Mouse (Mus musculus): ENCODE measurements around the gene Ube2l3.
"Not testable (repeated sequence)": the region's sequence is repeated elsewhere in the genome, so short reads cannot be mapped to it uniquely, and the experiment has no call there.

Ube2l3 gene

DNA sequence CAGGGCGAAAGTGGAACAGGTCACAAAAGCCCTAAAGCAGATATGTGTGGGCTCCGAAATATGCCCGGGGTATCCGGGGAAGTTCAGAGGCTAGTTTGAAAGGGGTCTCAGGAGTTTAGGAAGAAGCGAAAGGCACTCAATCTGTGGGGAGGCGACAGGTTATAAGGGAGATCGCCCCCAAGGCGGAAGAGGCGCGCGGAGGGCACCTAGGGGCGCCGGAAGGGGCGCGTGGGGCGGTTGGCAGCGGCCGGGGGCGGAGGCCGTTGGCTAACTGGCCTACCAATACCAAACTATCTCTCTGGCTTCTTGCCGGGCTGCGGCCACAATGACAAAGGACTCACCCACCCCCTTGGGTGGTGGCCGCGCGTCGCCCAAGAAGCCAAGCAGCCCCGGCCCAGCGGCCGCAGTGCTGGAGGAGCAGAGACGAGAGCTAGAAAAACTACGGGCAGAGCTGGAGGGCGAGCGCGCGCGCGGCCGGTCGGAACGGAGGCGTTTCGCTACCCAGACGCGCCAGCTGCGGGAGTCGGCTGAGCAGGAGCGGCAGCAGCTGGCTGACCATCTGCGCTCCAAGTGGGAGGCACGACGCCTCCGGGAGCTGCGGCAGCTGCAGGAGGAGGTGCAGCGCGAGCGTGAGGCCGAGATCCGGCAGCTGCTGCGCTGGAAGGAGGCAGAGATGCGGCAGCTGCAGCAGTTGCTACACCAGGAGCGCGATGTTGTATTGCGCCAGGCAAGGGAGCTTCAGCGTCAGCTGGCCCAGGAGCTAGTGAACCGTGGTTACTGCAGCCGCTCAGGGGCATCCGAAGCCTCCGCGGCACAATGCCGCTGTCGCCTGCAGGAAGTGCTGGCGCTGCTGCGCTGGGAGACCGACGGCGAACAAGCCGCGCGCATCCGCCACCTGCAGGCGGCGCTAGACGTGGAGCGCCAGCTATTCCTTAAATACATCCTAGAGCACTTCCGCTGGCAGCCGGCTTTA, 6.2 kb upstream of the Ube2l3 start, which contains the start of gene Rimbp3:
Rimbp3 (plus strand) TSS at position 215 of the 973 bp plus-strand sequence.
- DNase-seq (ENCODE audit: low read depth, low spot score): peak; percentile 76

DNA sequence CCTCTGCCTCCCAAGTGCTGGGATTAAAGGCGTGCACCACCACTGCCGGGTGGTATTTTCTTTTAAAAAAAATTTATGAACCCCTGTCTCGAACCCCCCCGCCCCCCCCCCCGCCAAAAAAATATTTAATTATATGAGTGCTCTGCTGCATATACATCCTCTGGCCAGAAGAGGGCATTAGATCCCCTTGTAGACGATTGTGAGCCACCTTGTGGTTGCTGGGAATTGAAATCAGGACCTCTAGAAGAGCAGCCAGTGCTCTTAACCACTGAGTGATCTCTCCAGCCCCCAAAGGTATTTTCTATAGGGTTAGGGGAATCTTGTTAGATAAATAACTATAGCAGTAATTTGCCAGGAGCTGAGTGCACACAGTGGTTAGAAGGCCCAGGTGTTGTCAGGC, 2.5 kb upstream of the Ube2l3 start:
- no peak for DNase-seq (ENCODE audit: low read depth, low spot score)

DNA sequence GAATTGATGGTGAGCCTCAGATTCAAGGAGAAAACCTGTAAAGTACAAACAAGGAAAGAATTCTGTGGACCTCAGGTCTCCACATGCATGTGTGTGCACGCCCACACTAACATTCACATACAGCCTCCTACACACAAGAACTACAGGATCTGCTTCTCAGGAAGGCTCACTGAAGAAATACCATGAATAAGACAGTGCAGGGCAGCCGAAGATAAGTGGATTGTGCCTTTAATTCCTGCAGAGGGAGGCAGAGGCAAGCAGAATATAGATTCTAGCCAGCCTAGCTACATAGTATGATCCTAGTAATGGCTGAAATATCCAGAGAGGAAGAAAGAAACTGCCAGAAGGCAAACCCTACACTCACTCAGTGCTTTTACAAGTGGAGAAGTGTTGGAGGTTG, 472 bp downstream of the Ube2l3 start:
- DNase-seq (ENCODE audit: low read depth, low spot score): no peak

DNA sequence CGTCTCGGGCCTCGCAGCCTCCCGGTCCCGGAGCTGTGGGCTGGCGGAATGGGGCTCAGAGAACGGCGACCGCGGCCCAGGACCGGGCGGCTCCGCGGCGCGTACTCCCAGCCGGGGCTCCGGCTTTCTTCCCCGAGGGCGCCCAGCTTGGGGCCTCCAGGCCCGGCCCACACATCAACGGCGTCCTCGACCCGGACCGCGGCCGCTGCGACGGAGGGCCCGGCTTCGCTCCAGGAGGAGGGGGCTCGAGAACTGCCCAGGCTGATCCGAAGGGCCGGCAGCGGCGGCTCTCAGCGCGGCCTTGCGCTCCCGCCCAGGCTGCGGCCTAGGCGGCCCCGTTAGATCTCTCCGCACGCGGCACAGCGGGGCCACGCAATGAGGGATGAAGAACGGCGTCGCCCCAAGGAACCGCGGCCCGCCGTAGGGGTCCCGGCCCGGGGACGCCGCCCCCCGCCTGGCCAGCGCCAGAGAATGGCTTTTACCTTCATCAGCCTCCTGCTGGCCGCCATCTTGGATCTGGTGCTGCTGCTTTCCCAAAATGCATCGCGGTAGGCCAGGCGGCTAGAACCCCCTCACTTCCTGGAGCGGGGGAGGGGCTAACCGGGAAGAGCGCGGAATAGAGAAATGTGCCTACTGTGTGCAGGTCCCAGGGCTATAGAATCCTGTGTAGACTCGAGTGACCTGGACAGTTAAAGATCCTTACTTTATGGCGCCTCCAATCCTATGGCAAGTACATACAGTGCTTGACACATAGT, 1.3 kb downstream of the Ube2l3 start:
- peak; percentile 69 for DNase-seq (ENCODE audit: low read depth, low spot score)

DNA sequence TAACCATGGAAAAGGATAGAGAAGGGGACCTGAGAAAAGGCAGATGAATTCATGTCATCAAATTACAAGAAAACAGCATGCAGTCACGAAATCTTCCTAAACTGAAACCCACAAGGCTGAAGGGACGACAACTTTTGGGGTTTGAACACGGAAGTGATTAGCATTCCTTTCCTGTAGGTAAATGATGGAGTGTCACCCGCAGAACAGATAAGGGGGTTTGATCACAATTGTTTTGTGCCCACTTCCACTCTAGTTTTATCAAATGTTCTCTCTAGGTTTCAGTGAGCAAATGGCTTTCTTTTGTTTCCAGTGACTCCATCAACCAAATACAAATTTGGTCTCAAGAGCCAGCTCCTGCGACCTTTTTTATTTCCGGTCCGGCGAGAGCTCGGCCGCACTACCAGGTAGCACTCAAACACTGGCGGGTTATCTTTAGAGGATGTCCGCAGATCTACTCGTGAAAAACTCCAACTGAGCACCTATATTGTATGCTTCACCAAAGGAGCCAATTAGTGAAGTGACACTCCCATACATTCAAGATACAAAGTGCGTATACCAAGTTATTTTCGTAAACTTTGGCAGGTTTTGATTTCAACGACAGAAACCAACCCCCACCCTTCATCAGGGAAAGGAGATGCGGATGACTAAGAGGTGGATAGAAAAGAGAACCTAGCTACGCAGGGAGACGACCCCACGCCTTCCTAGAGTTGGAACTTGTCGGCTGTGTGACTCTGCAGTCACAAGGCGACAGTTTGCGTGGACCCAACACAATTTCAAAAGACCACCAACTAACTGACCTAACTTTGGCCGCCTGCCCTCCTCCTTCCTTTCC, 2.1 kb downstream of the Ube2l3 start:
- DNase-seq (ENCODE audit: low read depth, low spot score): no peak

DNA sequence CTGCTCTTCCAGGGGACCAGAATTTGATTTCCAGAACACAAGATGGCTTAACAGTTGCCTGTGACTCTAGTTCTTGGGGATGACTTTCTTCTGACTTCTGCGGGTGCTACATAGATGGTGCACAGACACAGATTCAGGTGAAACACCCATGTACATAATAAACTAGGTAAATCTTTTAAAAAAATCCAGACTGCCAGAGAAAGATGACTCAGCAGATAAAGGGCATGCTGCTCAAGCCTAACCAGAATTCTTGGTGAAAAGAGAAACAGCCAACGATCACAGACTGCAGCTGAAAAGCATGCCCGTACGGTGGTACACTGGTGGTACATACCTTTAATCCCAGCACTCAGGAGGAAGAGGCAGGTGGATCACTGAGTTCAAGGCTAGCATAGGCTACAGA, 8.6 kb downstream of the Ube2l3 start:
- no peak for DNase-seq (ENCODE audit: low read depth, low spot score)

DNA sequence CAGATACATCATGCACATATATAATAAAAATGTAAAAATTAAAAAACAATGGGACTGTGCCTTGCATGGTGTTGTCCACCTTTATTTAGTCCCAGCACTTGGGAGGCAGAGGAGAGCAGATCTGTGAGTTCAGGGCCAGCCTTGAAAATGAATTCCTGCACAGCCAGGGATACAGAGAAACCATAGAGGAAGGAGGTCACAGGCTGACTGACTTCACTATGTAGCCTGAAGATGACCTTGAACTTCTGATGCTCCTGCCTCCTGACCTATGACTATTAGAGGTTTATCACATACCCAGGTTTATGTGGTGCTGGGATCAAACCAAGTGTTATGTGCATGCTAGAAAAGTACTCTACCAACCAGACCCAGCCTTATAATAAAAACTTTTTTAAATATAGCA, 17.0 kb downstream of the Ube2l3 start:
- no peak for DNase-seq (ENCODE audit: low read depth, low spot score)

- no peak for DNase-seq (ENCODE audit: low read depth, low spot score)
Measured at GRCm38 (mm10) chr16:17183003-17183402, 19.4 kb downstream of the Ube2l3 start.

- DNase-seq (ENCODE audit: low read depth, low spot score): no peak
Measured at GRCm38 (mm10) chr16:17182136-17182535, 20.3 kb downstream of the Ube2l3 start.

DNA sequence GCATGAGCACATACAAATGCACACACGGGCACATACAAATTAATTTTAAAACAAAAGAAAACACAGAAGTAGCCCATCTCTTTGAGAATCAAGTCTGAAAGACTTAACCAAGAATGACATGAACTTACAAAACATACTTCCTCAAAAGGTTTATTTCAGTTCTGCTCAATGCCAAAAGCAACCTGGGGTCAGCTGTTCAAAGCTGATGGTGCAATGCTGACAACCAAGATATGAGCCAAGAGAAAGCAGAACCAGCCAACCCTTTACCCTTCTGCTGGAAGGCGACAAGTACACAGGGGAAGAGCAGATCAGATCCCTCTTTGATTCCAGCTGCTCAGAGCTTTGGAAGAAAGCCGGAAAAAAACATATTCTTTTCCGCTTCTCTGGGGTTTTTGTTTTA, 21.1 kb downstream of the Ube2l3 start:
- DNase-seq (ENCODE audit: low read depth, low spot score): no peak

- DNase-seq (ENCODE audit: low read depth, low spot score): no peak
Measured at GRCm38 (mm10) chr16:17179706-17180105, 22.7 kb downstream of the Ube2l3 start.

DNA sequence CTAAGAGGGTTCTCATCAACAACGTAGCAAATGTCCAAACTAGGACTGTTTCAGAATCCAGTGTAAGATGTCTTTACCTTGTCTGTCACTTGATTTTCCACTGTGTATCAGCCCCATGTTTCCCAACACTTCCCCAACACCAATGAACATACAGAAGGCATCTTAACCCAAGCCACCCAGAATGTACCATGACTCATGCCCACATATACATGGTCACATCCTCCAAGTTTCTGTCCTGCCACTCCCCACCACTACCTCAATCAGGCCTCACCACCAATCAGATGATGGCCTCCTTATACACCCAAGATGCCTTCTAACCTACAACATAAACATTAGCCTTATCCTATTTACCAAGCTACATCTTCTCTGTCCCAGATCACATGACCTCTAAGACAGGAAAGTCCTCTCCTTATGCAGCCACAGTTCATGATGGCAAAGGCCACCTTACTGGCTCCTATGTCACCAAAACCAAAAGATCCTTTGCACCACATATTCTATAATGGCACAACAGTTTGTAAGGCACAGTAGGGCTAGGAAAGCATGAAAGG, 24.8 kb downstream of the Ube2l3 start:
- DNase-seq (ENCODE audit: low read depth, low spot score): no peak

DNA sequence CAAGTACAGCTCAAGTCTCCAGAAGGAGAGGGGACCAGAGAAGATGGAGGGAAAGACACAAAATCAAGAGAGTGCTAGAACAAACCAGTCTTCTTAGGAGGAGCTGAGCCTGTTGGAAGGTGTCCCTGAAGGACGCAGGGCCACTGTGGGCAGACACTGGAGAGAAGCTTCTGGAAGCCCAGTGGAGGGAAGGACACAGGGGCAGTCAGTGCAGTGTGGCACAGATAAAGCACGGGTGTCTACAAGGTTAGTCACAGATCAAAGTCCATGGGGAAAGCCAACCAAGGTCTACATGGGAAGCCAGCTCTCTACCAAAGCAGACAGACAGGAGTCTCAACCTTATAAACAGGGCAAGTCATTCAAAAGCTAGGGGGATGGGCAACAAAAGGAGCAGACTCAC, 26.7 kb downstream of the Ube2l3 start:
- DNase-seq (ENCODE audit: low read depth, low spot score): no peak

DNA sequence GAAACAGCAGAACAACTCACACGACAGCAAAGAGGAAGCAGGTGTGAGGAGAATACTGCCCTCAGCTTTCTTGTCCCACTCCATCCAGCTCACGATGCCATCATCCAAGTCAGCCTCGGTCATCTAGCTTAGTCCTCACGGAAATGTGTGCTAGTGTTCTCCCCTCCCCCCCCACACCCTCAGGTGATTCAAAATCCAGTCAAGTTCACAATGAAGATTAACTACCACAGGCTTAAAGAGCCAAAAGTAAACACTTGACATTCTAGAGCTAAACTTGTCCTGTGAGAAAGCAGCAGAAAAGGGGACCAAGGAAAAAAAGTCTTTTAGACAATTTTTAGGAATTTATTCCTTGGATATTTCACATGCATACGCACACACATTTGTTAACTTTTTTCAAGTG, 34.4 kb downstream of the Ube2l3 start:
- DNase-seq (ENCODE audit: low read depth, low spot score): no peak

GRCm38 (mm10) chr16:17167179-17167578, 35.3 kb downstream of the Ube2l3 start:
- DNase-seq (ENCODE audit: low read depth, low spot score): no peak

DNA sequence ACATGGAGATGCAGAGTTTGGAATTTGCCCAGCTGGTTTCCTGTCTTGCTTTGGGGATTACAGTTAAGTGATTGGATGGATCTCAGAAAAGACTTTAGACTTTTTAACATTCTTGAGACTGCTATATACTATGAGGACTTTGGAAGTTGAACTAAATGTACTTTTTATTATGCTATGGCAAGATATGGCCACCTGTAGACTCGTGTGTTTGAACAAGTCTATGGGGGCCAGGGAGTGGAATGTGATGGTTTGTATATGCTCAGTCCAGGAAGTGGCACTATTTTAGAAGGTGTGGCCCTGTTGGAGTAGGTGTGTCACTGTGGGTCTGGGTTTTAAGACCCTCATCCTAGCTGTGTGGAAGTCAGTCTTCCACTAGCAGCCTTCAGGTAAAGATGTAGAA, 37.0 kb downstream of the Ube2l3 start:
- DNase-seq (ENCODE audit: low read depth, low spot score): not testable (repeated sequence)

- no peak for DNase-seq (ENCODE audit: low read depth, low spot score)
Measured at GRCm38 (mm10) chr16:17154346-17154745, 48.1 kb downstream of the Ube2l3 start.

- DNase-seq (ENCODE audit: low read depth, low spot score): no peak
Measured at GRCm38 (mm10) chr16:17151874-17152273, 50.6 kb downstream of the Ube2l3 start.

DNA sequence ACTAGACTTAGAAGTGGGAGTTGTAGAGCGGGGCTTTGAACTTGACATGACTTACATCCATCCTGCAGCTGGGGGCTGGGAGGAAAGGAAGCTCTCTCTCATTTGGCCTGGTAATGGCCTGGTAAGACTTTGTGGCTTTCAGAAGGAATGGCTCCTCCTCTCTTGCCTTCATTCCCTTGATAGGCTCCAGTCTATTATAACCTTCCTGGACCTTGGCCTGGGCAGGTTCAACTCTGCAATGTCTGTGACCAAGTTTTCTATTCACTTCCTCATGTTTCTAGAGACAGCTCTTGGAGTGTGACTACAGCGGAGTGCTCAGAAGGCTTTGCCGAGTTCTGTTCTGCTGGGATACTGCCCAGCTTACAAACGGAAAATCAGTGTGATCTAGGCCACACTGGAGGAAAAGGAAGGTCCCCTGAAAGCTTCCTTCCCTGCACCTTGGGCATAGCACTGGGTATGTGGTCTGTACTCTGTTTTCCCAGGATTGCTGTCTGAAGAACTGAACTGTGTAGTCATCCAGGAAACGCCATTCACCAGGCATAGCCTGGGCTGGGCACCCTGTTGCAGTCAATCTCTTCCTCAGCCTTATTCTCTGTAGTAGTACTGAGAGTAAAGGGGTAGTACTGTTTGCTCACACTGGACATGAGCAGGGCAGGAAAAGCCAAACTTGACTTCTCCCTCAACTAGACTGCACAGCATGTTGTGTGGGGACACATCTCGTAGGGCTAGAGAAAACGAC, 51.8 kb downstream of the Ube2l3 start:
- DNase-seq (ENCODE audit: low read depth, low spot score): no peak

- no peak for DNase-seq (ENCODE audit: low read depth, low spot score)
Measured at GRCm38 (mm10) chr16:17148084-17148483, 54.4 kb downstream of the Ube2l3 start.
